7 mouse cellular contexts compared by ENCODE assay signal in the genomic region with DNA sequence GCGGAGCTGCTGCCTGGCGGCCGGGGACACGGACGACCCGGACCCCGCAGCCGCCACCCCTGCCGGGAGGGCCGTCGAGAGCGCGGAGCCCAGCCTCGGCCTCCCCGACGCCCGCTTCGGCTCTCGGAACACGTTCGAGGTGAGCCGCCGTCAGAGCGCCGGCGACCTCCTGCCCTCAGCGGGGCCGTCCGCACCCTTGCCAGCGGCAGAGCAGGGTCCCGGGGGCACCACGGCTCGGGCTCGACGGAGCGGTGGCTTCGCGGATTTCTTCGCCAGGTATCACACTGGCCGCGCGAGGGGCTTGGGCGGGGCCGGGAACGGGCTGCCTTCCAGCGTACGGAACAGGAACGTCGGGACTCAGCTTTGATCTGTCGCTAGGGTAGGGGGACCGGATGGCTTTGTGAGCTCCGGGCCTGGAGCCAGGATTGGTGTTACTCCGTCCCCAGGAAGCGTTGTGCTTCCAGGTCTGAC. TPM values are rescaled to one million over a fixed set of nuclear protein-coding genes. Genes with fewer than 3 reads are reported as not detected.
DNase-seq lines count a peak whose midpoint lies in the region; ATAC-seq lines count a peak whose summit lies in the region.

No protein-coding gene starts in this region.

- H3K9me3 ChIP-seq in hindbrain, embryonic 13.5 days: no peaks in the 10 kb centered on the region

- peak overlapping the region; percentile 92 for H3K9ac ChIP-seq in hindbrain, embryonic 13.5 days

- peak overlapping the region; percentile 57 for H3K4me2 ChIP-seq in hindbrain, embryonic 13.5 days

- under 1% methylated on average over 49 of the region's 54 CpGs for WGBS in hindbrain, embryonic 13.5 days

- peak; percentile 63 for ATAC-seq in hindbrain, embryonic 13.5 days (ENCODE audit: low FRiP score)

- peak; percentile 43 for DNase-seq in adipocyte (ENCODE audit: low spot score)
- peak; percentile 83 to 86 for DNase-seq in cerebellum, postnatal 14 days
- peak; percentile 30 for DNase-seq in gastrocnemius, adult 18-20 months (ENCODE audit: low spot score)
- DNase-seq in layer of hippocampus, postnatal 36 days: peak; percentile 16 to 21
- DNase-seq in lung, postnatal 4 days: peak; percentile 78 to 83
- DNase-seq in right cerebral cortex, adult 2 months (ENCODE audit: low spot score in 2 of 2): peak; percentile 18 to 37

- peaks cover 29% of the 10 kb centered on the region for H3K4me1 ChIP-seq in hindbrain, embryonic 13.5 days (replicated peaks)

- H3K4me3 ChIP-seq in hindbrain, embryonic 13.5 days: peak overlapping the region; percentile 88

- no peaks in the 10 kb centered on the region for H3K27me3 ChIP-seq in hindbrain, embryonic 13.5 days

- peaks cover 3% of the 10 kb centered on the region; the same call in 1 of the 2 replicates for H3K36me3 ChIP-seq in hindbrain, embryonic 13.5 days

- peak overlapping the region; percentile 96 for H3K27ac ChIP-seq in hindbrain, embryonic 13.5 days

RNA-seq across cellular contexts. Expression of gene Tbc1d12, which starts 0.8 kb away (rescaled TPM):
- 1 to 10 TPM; 3.4 to 4.1 TPM for total RNA-seq in gastrocnemius, adult 18-20 months (2021)
- polyA plus RNA-seq in hindbrain, embryonic 13.5 days (2015; fragmentation: Nextera tagmentation; extraction: Ambion mirVana): 5.0 and 6.0 TPM in 2 replicates
- 10 to 100 TPM; 11.9 to 13.3 TPM for total RNA-seq in layer of hippocampus, postnatal 36 days (2021)

RNA-seq across cellular contexts. Expression of gene Noc3l, which starts 18.2 kb away (rescaled TPM):
- 1 to 10 TPM; 6.3 to 6.9 TPM for total RNA-seq in gastrocnemius, adult 18-20 months (2021)
- 5.3 and 5.5 TPM in 2 replicates for polyA plus RNA-seq in hindbrain, embryonic 13.5 days (2015; fragmentation: Nextera tagmentation; extraction: Ambion mirVana)
- 10 to 100 TPM; 14.2 to 15.4 TPM for total RNA-seq in layer of hippocampus, postnatal 36 days (2021)

Comparison
In these comparisons a context has a peak if more than half of its experiments do, and no peak if none do; other contexts are left out.
1. Peak in every context shown above with its lines: DNase-seq, ATAC-seq, H3K4me3 ChIP-seq and H3K27ac ChIP-seq.
2. DNase-seq: peak in every context shown above with its lines; median percentile 84 in cerebellum, postnatal 14 days; 80 in lung, postnatal 4 days; 43 in adipocyte; 30 in gastrocnemius, adult 18-20 months; 28 in right cerebral cortex, adult 2 months; 18 in layer of hippocampus, postnatal 36 days.